Mouse (Mus musculus): ENCODE measurements around the gene Nrcam. TPM values are rescaled to one million over a fixed set of nuclear protein-coding genes. Genes with fewer than 3 reads are reported as not detected.

Nrcam gene
- polyA plus RNA-seq, 1 experiment: not detected

DNA sequence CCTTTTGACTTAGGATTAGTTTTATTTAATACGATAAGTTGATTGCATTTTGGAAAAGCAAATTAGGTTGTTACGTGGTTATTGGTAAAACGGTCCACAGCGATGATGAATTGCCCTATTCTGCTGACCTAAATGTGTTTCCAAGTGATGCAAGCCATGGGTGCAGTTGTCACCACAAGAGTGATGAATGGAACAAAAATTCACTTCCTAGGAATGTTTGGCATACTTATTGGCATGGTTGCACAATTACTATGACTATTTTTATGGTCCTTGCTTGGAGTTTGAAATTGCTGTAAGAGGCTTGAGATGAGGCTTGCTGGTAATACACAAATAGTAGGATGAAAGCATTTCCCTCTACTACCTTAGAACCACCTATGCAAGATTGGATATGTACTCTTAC, 125.1 kb downstream of the Nrcam start:
- no peak for TF ChIP-seq GATA1 (IDR thresholded peaks at IDR 0.05; ENCODE audit: low read length)

DNA sequence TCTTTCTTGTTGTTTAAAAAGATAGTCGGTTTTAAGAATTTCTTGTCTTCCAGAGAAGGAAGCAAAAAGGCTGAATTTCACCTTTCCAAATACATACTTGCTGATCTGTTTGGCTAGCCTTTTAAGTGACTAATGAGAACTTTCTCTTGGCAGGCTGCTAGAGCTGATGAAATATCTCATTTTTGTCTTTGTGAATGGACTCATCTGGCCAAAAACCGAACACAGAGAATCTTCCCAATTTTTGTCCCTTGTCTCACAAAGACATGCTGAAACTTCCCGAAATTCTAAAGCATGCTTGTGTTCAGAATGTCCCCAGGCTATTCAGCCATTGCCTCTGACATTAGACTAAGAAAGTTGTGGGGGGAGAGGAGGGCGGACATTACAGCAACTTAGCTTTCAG, 129.3 kb downstream of the Nrcam start:
- TF ChIP-seq GATA1 (IDR thresholded peaks at IDR 0.05; ENCODE audit: low read length): no peak

DNA sequence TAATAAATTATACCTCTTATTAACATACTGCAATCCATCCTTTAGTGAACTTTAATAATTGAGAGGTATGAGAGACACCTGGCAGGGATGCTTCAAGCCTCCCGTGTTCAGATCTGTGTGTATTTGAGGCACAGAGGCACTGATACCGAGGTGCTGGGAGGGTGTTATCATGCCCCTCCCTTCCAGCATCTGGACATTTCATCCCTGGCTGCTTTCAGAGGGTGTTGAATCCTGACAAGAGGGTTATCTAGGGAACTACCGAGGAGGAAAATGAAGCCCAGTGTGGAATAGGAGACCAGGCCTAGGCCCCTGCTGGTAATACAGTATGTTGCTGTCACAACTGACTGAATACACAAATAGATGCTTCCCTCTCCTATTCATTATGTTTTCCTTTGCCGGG, 133.8 kb downstream of the Nrcam start:
- no peak for TF ChIP-seq GATA1 (IDR thresholded peaks at IDR 0.05; ENCODE audit: low read length)

DNA sequence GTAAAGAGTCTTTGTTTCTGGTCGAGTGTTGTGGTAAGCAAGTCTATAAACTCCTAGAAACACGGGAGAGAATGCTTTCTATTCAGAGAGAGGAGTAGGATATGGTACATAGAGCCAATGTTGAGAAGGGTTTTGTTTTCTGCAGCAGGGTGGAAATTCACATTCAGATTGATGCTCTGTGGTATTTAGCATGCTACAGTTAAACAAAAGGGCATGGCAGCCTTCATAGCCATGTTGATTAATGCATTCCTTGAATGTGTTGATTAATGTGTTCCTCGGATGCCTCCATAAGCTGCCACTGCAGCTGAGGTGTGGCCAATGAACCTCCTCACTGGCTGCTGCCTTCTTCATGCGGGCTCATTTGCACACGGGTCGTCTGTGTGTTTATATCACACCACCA, 134.3 kb downstream of the Nrcam start:
- no peak for TF ChIP-seq GATA1 (IDR thresholded peaks at IDR 0.05; ENCODE audit: low read length)

DNA sequence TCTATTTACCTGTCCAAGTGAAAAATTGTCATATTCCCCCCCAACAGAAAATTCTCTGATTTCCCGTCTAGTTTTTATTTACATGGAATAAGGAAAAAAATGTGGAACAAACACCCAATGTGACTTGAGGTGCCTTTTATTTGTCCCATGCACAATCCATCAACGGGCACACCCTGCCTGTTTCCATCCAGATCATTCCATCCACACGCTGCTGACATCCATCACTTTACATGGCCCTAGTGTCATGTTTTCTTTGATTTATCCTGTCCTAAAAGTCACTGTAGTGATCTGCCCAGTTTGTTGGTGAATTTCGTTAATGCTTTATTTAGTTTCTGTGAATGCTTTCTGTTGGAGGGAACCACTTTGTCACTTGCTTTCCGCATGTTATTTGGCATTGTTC, 142.4 kb downstream of the Nrcam start:
- no peak for TF ChIP-seq GATA1 (IDR thresholded peaks at IDR 0.05; ENCODE audit: low read length)

DNA sequence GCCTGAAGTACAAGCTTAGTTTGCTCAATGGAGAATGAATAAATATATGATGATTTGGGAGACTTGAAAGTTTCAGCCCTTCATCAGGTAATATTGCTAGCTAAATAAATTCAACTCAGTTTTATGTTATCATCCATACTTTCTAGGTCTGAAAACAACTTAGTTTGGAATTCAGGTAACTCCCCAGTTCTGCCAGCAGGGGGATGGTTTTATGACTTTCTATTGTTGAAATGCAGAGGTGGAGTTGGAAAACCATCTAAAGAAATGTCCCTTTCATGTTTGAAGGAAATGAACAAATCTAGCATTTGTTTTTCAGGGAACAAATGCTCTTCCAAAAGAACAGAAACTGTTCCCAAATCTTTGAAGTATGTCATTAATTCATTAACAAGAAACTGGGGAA, 146.7 kb downstream of the Nrcam start:
- no peak for TF ChIP-seq GATA1 (IDR thresholded peaks at IDR 0.05; ENCODE audit: low read length)

DNA sequence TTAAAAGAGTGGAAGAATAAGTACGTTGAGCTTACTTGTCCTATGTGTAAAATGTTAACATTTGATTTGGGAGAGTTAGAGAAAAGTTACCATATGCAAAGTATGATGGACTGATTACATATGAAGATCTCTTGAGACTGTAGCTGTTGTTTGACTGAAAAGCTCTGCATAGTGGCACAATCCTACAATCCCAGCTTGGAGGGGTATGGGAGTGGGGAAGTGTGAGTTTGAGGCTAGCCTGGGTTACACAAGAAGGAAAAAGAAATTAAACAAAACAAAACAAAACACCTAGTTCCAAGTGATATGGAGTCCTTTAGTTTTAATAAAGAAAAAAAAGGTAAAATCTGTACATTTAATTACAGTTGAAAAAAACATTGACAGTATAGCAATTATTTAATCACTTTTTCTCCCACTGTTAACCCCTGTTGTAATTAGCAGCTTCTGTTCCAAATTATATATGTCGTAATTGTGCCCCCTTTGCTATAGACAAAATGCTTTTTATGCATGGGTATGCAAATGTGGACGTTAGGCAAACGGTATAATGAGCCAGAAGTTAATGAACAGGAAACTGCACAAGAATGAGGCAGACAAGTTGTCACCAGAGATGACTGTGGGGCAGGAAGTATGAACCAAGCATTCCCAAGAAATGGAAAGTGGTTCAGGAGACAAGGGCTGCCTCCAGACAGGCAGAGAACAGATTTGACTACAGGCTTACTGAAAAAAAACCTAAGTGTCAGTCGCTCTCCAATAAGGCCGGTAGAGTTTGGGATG, 150.8 kb downstream of the Nrcam start:
- no peak for TF ChIP-seq GATA1 (IDR thresholded peaks at IDR 0.05; ENCODE audit: low read length)

DNA sequence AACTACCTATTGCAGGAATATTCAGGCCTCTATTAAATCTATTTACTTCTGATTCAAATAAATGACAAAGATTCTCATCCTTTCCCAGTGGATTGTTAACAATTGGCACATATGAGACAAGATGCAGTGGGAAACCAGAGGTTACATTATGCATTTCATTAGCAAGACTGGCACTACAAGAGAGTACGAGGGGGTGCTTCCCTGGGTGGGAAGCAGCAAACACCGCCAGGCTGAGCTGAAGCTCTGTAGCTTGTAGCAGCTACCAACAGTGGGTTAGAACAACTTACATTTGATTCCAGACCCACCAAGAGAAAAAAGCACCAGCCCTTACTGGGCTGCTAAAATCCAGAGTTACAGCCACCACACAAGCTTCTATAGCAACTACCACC, 151.3 kb downstream of the Nrcam start:
- TF ChIP-seq GATA1 (IDR thresholded peaks at IDR 0.05; ENCODE audit: low read length): no peak

DNA sequence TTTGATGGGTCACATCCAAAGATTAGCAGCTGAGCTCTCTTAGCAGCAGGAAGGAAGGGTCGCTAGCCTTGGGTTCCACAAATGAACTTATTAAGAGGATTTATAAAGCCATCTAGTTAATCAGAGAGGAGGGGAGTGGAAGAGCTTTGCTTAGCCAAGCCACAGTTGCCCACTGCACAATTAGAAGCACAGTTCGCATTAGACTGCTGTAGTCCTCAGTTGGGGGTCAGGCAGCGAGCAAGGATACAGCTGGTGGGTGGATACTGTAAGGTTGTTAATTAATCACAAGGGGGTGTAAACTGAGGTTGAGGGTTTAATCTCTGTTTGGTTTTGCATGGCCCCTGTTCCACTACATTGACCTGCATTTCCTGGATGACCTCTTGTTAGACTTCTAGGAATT, 152.7 kb downstream of the Nrcam start:
- TF ChIP-seq GATA1 (IDR thresholded peaks at IDR 0.05; ENCODE audit: low read length): no peak

DNA sequence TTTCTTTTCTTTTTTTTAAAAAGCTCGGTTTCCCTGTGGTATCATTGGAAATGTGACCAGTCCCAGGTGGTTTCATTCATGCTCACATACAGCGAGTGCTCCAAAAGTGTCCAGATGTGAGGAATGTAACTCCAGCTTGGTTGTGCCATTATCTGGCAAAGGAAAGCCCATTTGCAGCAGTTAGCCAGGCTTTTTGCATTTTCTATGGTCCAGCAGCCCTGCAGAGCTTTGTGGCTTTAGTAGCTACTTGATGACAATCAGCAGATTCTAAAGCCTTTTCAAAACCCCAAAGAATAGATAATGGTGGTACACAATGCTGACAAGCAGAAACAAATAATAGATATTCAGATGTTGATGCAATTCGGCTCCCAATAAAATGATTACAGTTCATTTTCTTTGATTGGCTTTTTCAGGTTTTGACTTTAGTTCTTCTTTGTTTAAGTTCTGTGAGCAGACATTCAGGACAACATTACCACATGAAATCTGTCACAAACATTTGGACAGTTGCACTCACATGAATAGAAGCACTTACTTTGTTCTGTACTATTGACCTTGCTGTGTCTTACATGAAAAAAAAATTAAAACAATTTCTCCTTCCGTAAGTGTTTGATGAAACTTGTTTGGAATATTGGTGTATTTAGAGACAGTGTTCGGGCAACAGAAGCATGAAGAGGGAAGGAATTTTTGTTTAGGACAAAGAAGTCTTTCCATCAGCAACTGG, 164.2 kb downstream of the Nrcam start:
- TF ChIP-seq GATA1 (IDR thresholded peaks at IDR 0.05; ENCODE audit: low read length): no peak

DNA sequence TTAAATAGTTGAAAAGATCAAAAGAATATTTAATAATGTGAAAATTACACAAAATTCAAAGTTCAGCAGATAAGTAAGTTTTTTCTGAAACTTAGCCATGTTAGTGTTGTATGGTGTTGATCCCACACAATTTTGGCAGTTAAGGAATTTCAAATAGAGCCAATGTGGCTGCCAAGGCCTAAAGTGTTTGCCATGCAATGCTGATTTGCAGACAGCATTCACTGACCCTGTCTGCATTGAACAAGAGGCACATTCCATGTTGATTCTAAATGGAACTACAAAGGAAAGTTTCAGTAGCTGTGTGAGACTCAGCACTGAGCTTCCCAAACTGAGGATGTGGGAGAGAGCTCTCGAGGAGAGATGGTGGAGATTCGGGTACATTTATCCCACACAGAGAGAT, 169.1 kb downstream of the Nrcam start:
- no peak for TF ChIP-seq GATA1 (IDR thresholded peaks at IDR 0.05; ENCODE audit: low read length)

DNA sequence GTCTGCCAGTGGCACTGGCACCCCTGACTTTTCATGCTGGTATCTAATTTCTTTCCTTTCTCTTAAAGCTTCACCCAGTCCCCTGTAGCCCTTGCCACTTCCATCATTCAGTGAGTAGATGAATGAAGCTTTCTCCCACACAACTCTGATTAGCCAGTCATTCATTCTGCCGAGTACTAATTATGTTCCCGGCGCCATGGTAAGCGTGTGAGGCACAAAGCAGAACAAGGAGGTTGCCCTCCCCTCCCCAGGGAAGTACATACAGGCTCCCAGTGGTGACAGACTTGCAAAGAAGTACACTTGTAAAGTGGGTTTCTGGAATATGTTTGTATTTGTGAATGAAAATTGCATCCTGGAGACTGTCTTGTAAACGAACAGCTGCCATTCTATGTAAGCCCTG, 170.2 kb downstream of the Nrcam start:
- no peak for TF ChIP-seq GATA1 (IDR thresholded peaks at IDR 0.05; ENCODE audit: low read length)

DNA sequence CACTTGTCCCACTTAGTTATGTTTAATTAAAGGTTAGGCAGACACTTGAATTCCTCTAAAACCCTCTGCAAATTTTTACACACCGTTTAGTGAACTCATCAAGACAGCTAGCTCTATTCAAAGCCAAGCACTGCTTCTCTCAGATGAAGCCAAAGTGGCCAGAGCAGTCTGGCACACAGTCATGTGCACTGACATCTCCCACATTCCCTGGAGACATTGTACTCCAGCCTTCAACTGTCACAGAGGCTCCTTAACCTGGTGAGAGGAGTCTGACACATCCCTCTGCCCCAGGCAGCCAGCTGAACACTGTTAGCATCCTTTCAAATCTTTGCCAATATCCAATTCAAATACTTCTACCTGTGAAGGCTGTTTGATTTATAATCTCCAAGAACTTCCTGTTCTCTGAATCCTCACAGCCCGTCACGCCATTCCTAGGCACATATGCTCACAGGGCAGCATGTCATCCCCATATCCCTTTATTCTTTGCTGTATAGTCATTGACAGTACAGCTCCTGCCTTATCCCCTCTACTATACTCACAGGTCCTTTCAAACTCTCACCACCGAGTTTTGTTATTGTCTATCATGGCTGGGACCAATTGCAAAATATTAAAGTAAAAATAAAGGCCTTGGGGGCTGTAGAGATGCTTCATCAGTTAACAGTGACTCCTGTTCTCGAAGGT, 173.3 kb downstream of the Nrcam start:
- no peak for TF ChIP-seq GATA1 (IDR thresholded peaks at IDR 0.05; ENCODE audit: low read length)

DNA sequence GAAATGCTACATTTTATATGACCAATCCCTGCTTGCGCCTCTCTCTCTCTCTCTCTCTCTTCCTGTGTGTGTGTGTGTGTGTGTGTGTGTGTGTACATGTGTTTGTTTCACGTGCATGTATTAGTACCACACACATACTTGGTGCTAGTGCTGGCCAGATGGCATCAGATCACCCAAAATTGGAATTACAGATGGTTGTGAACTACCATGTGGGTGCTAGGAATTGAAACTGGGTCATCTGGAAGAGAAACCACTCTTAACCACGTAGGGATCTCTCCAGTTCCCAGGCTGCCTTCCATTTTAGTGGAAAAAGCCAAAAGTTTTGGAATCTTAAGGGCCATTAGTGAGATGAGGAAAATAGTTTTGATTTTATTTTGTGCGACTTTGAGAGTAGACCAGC, 175.1 kb downstream of the Nrcam start:
- TF ChIP-seq GATA1 (IDR thresholded peaks at IDR 0.05; ENCODE audit: low read length): no peak

DNA sequence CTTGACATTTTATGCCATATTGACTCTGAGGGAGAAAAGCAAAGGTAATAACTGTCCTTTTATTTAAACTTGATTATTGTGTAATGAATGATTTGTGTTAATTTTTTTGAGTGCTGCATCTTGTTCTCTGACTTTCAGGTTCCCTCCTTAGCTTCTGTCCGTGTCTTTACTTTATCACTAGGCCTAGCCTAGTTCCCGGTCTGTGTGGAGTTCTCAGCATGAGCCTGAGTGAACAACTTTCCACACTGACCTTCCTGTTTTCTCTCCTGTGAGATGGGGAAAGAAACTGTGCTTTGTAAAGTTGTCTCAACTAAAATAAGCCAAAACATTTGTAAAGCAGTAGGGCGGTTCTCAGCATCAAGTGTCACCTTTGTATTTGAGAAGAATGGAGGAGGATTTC, 179.9 kb downstream of the Nrcam start:
- TF ChIP-seq GATA1 (IDR thresholded peaks at IDR 0.05; ENCODE audit: low read length): no peak

DNA sequence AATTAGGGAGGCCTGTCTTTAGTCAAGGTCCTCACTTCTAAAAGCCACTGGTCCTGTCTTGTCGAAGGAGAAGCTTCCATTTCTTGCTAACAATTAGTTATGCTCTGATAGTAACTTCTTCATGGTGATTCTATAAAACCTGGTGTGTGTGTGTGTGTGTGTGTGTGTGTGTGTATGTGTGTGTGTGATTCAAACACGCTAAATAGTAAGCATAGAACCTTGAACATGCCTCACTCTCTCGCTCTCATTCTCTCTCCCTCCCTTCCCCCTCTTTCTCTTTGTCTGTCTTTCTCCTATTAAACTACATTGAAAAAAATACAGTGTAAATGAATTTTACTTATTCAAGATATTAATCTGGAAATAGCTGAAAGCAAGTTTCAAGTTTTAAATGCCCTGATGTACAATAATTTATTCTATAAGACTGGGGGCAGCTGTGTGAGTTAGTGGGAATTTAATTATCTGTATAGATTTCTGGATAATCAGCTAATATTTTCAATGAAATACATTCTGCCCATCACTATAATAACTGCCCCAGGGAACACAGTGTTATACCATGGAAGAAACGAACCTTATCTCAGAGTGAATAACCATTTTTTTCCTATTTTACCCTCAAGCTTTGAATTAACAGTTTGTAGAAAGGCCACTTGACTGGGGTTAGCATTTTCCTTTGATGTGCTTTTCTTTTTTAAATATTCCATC, 180.9 kb downstream of the Nrcam start:
- no peak for TF ChIP-seq GATA1 (IDR thresholded peaks at IDR 0.05; ENCODE audit: low read length)

Data from G1E-ER4 (cell line).